Mouse (Mus musculus) megakaryocyte, embryonic 14.5 days (primary cell): ENCODE measurements around the gene Nxnl1.

Experiments used
- FLI1 ChIP-seq: IDR thresholded peaks from 2 replicates; pipeline ENCODE4 v1.6.1; 2012; ENCODE audit warnings: low read length, inconsistent platforms, mixed read lengths
- GATA1 ChIP-seq: IDR thresholded peaks from 3 replicates; pipeline ENCODE4 v1.6.1; 2012; ENCODE audit warnings: mixed read lengths, low read length, inconsistent platforms, borderline replicate concordance

- TF ChIP-seq GATA1 (no peak), FLI1 (no peak)
These were observed 11.8 kb downstream of the Nxnl1 start for GRCm38 (mm10) chr8:71554644-71555043.
